Mouse (Mus musculus): ENCODE data around the gene Tom1l2.

The Tom1l2 gene

GRCm38 (mm10) chr11:60176975-60177657, 175.6 kb downstream of the Tom1l2 start:
- DNase-seq (ENCODE audit: low spot score), result no peak

Measured in ovary, postnatal 10 days (tissue).